In genomic region chr15:91634236-91634635, GRCm38 (mm10) we compare ENCODE assay signal across 24 mouse cellular contexts. TPM values are rescaled to one million over a fixed set of nuclear protein-coding genes. Genes with fewer than 3 reads are reported as not detected.
DNase-seq lines count a peak whose midpoint lies in the region; ATAC-seq and TF ChIP-seq lines count a peak whose summit lies in the region.
"Had no signal": no experiment of that assay in that cellular context is flagged by ENCODE, and none has a peak within 500 bp of the region (broad histone marks: within the 10 kb centered on the region; RNA-seq: fewer than 3 reads in every experiment).

No protein-coding gene starts in this region.

- ATAC-seq in liver, postnatal 0 days, result peak; percentile 69
- no peak for ATAC-seq in liver, embryonic 11.5 days (replicated peaks; ENCODE audit: low FRiP score)
- ATAC-seq in granulocyte monocyte progenitor cell, adult 5-6 weeks (replicated peaks; ENCODE audit: poor library complexity, severe bottlenecking), result no peak
- ATAC-seq: forebrain, postnatal 0 days; intestine, postnatal 0 days had no signal

- H3K36me3 ChIP-seq in liver, postnatal 0 days (replicated peaks; ENCODE audit: insufficient read depth, low read length), result no peaks in the 10 kb centered on the region
- no peaks in the 10 kb centered on the region for H3K36me3 ChIP-seq in liver, embryonic 11.5 days (ENCODE audit: control insufficient read depth, insufficient read depth, low read length)
- H3K36me3 ChIP-seq: embryonic facial prominence, embryonic 12.5 days; heart, embryonic 13.5 days; hindbrain, embryonic 12.5 days; limb, embryonic 12.5 days; liver, embryonic 13.5 days; lung, embryonic 15.5 days; neural tube, embryonic 12.5 days had no signal

- H3K27me3 ChIP-seq in liver, postnatal 0 days (ENCODE audit: insufficient read depth, low read length), result no peaks in the 10 kb centered on the region
- no peaks in the 10 kb centered on the region for H3K27me3 ChIP-seq in liver, embryonic 11.5 days (replicated peaks; ENCODE audit: control insufficient read depth, insufficient read depth, low read length)
- H3K27me3 ChIP-seq: embryonic facial prominence, embryonic 12.5 days; heart, embryonic 13.5 days; hindbrain, embryonic 12.5 days; limb, embryonic 12.5 days; liver, embryonic 13.5 days; lung, embryonic 15.5 days; neural tube, embryonic 12.5 days had no signal

- TF ChIP-seq CTCF in liver, postnatal 0 days (IDR thresholded peaks at IDR 0.05; ENCODE audit: low read depth), result no peak

- 71% methylated on average over 8 of the region's 8 CpGs for WGBS in liver, postnatal 0 days (ENCODE audit: insufficient replicate concordance)
- WGBS in liver, embryonic 11.5 days, result 74% methylated on average over 8 of the region's 8 CpGs

- no peak for TF ChIP-seq EP300 in liver, postnatal 0 days (IDR thresholded peaks at IDR 0.05; ENCODE audit: low read depth)

- H3K9ac ChIP-seq in liver, postnatal 0 days (replicated peaks), result no peak overlapping the region
- H3K9ac ChIP-seq in liver, embryonic 11.5 days (ENCODE audit: low read depth, low read length), result no peak overlapping the region
- H3K9ac ChIP-seq: embryonic facial prominence, embryonic 12.5 days; forebrain, postnatal 0 days; heart, embryonic 13.5 days; hindbrain, embryonic 12.5 days; limb, embryonic 12.5 days; liver, embryonic 13.5 days; lung, embryonic 15.5 days; neural tube, embryonic 12.5 days had no signal

- H3K4me3 ChIP-seq in liver, postnatal 0 days (ENCODE audit: low read depth, low read length), result no peak overlapping the region
- no peak overlapping the region for H3K4me3 ChIP-seq in liver, embryonic 11.5 days (ENCODE audit: low read depth, low read length)
- H3K4me3 ChIP-seq: embryonic facial prominence, embryonic 12.5 days; heart, adult 2 months; heart, embryonic 13.5 days; hindbrain, embryonic 12.5 days; limb, embryonic 12.5 days; liver, embryonic 13.5 days; lung, embryonic 15.5 days; neural tube, embryonic 12.5 days had no signal

- peak; percentile 43 for DNase-seq in liver, postnatal 0 days
- no peak for DNase-seq in liver, embryonic 11.5 days (ENCODE audit: low spot score)
- peak; percentile 6 for DNase-seq in T-cell, adult 2 months (ENCODE audit: low spot score)
- DNase-seq in skeletal muscle tissue, adult 2 months (ENCODE audit: low read depth, low spot score), result peak; percentile 40
- DNase-seq in spleen, postnatal 36 days (ENCODE audit: low spot score in 2 of 2), result peak; percentile 94 to 96
- no peak for DNase-seq in right cerebral cortex, postnatal 14 days
- DNase-seq: adrenal gland, postnatal 25 days; cerebellum, adult 11 months; cerebellum, postnatal 10 days; forebrain, postnatal 0 days; gastrocnemius, postnatal 14 days; heart, postnatal 14 days; kidney, postnatal 36 days; liver, embryonic 13.5 days; midbrain, embryonic 14.5 days had no signal

- H3K27ac ChIP-seq in liver, postnatal 0 days (ENCODE audit: low read depth), result peak overlapping the region; percentile 57; the same call in 1 of the 2 replicates
- H3K27ac ChIP-seq in liver, embryonic 11.5 days (ENCODE audit: low read depth, low read length), result no peak overlapping the region
- H3K27ac ChIP-seq: embryonic facial prominence, embryonic 12.5 days; heart, adult 2 months; heart, embryonic 13.5 days; hindbrain, embryonic 12.5 days; limb, embryonic 12.5 days; liver, embryonic 13.5 days; lung, embryonic 15.5 days; neural tube, embryonic 12.5 days had no signal

- H3K4me2 ChIP-seq in liver, postnatal 0 days (ENCODE audit: low read depth, low read length), result no peak overlapping the region
- no peak overlapping the region for H3K4me2 ChIP-seq in liver, embryonic 11.5 days
- H3K4me2 ChIP-seq: embryonic facial prominence, embryonic 12.5 days; heart, embryonic 13.5 days; hindbrain, embryonic 12.5 days; limb, embryonic 12.5 days; liver, embryonic 13.5 days; lung, embryonic 15.5 days; neural tube, embryonic 12.5 days had no signal

- H3K4me1 ChIP-seq in liver, postnatal 0 days (ENCODE audit: insufficient read depth), result no peaks in the 10 kb centered on the region
- H3K4me1 ChIP-seq in liver, embryonic 11.5 days (replicated peaks; ENCODE audit: control insufficient read depth, insufficient read depth, low read length), result no peaks in the 10 kb centered on the region
- H3K4me1 ChIP-seq: heart, embryonic 13.5 days; hindbrain, embryonic 12.5 days; limb, embryonic 12.5 days; liver, embryonic 13.5 days; lung, embryonic 15.5 days; neural tube, embryonic 12.5 days had no signal

- no peaks in the 10 kb centered on the region for H3K9me3 ChIP-seq in liver, postnatal 0 days (ENCODE audit: low read length)
- no peaks in the 10 kb centered on the region for H3K9me3 ChIP-seq in liver, embryonic 11.5 days (ENCODE audit: control insufficient read depth, low read length)
- H3K9me3 ChIP-seq: embryonic facial prominence, embryonic 12.5 days; heart, embryonic 13.5 days; hindbrain, embryonic 12.5 days; limb, embryonic 12.5 days; liver, embryonic 13.5 days; lung, embryonic 15.5 days; neural tube, embryonic 12.5 days had no signal

RNA-seq across cellular contexts. Expression of gene Lrrk2, which starts 38.7 kb away (rescaled TPM):
- 1.8 and 2.8 TPM in 2 replicates for polyA plus RNA-seq in liver, postnatal 0 days (2015; fragmentation: Nextera tagmentation; extraction: Ambion mirVana)
- 1.9 and 2.2 TPM in 2 replicates for polyA plus RNA-seq in liver, embryonic 11.5 days (2014; fragmentation: Nextera tagmentation; extraction: Ambion mirVana)
- total RNA-seq in granulocyte monocyte progenitor cell, adult 5-6 weeks (2014; fragmentation: Nextera tagmentation), result 7.2 and 10.9 TPM in 2 replicates
- total RNA-seq in granulocyte monocyte progenitor cell, adult 5-6 weeks (2017), result 15.6 and 20.8 TPM in 2 replicates

Comparison
In these comparisons a context has a peak if more than half of its experiments do, and no peak if none do; other contexts are left out.
1. DNase-seq: peak in liver, postnatal 0 days (single experiment), T-cell, adult 2 months (single experiment), skeletal muscle tissue, adult 2 months (single experiment) and spleen, postnatal 36 days (2 of 2); none in liver, embryonic 11.5 days (single experiment) and right cerebral cortex, postnatal 14 days (single experiment).